Mouse (Mus musculus) T-helper 17 cell (primary cell): ENCODE data around the gene Fosb.

ENCODE experiments used
- in situ Hi-C, 2 experiments: fragments of 300-600 bp; cut with MboI, MseI; formaldehyde crosslinking; loops; 1 replicate in 1 of 2; 2 replicates in 1 of 2; pipeline ENCODE4 v1.15.1; 2025; ENCODE audit warnings: high pct_unique_total_duplicates in 2 of 2

The Fosb gene

DNA sequence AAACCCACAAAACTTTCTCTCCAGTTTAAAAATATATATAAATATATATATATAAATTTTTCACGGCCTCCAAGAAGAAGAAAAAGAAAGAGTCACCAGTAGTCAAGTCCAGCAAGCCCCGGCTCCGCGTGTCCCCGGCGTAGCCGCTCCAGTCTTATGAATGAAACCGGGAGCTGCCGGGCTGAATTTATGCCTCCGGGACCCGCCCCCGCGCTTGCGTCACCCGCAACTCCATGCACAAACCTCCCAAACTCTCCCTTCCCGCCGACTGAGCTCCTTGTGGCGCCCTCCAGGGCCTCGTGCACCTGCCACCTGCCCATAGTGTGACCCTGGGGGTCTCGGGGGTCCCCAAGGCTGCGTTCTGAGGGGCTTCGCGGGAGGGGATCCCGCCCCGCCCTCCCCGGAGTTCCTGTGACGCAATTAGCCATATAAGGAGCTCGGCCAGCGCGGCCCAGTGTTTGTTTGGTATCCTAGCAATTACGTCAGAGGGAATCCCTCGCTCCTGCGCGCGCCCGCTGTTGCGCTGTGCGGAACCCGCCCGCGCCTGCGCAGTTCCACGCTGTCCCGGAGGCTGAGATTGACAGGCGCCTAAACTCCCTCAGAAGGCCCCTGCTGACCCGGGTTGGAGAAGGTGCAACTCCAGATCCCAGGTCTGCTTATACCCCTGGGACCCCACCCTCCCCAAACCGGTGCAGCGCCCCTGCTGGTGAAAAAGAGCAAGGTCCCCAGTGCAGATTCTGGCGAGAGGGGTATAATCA, at the start of gene Fosb:
TSS of gene Fosb (minus strand) at position 168 of the 758 bp plus-strand sequence.
- in situ Hi-C loops, result loop anchor here (5.0 to 10.0 kb wide), 2 partner anchors 32 to 55 kb away; partner anchors contain the start of gene Ercc1 (in 2 of the 2)

DNA sequence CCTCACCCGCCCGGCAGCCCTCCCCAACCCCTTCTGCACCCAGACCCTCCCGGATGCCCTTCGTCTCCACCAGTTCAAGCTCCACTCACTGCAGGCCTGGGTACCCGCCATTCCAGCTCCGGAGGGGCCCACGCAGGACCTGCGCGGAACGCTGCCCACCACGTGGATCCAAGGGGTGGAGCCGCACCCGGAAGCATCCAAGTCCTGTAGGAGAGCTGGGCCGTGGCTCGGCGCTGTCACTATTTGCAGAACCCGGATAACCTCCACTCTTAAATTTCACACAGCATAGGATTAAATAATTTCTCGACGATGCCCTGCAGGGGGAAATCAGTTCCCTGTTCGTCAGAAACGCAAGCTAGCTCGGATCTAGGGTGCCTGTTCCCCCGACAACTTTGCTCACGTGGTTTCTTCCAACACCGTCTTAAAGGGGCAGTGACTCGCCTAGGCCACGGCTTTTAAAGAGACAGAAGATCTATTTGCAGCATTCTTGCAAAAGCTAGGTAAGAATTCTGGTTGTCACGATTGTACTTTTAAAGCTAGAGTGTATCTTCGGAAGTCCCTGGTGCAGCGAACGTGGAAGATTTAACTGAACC, 49.5 kb upstream of the Fosb start, which contains the start of the genes Cd3eap and Ppp1r13l:
TSS of gene Cd3eap (minus strand) at position 185 of the 593 bp plus-strand sequence.
TSS of gene Ppp1r13l (plus strand) at position 451 of the 593 bp plus-strand sequence.
- in situ Hi-C loops, result no loop called here

DNA sequence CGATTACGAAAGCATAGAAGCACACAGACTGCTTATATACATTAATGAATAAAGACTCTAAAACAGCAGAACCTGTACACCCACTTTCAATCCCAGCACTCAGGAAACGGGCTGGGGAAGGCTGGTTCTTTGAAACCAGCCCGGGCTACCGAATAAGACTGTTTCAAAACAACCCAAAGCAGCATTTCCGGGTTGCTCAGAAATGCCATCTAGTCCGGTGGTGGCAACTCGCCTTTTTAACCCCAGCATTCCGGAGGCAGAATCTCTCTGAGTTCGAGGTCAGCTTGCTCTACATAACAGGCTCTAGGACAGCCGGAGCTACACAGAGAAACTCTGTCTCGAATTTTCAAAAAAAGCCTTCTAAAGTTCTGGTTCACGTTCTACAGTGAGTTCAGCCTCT, 48.8 kb upstream of the Fosb start:
- in situ Hi-C loops, result no loop called here

DNA sequence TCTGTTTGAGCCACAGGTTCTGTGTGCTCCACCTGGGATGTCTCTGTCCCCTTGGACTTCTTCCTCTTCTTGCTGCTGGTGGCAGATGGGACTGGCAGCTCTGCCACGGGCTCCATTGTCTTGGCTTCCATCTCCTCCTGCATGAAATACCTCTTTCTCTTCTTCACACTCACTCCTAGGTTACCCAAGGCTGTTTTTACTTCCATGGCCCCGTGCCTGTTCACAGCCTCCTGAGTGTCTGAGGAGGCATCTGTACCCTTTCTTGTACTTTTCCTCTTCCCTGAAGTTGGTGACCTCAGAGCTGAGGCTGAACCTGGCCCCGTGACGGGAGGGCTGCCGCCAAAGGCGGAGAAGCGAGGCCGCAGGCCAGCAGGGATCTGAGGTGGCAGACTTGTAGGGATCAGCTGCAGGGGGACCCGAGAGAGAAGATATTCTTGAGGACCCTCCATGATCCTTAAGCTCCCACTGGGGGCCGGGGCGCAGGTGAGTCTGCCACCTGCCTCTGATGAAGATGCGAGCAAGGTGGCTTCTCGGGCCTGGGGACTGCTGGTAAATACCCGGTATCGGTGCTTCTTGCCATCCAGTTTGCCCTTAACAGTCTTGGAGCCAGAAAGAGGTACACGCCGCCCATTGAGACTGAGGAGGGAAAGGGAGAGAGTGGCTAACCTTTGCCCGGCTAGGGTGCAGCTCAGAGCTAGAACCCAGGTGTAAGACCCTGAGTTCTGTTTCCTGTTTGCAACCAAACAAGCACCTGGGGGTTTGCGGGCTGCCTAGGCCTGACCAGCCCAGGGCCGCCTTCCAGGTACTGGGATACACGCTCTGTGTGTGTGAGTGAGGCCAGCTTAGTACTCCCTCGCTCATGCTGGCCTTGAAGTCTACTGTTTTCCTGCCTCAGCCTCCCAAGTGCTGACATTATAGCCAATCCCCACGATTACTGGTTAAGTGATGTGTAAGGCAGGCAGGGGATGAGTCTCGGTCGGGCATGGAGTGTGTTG, 47.8 kb upstream of the Fosb start:
- in situ Hi-C loops, result no loop called here

DNA sequence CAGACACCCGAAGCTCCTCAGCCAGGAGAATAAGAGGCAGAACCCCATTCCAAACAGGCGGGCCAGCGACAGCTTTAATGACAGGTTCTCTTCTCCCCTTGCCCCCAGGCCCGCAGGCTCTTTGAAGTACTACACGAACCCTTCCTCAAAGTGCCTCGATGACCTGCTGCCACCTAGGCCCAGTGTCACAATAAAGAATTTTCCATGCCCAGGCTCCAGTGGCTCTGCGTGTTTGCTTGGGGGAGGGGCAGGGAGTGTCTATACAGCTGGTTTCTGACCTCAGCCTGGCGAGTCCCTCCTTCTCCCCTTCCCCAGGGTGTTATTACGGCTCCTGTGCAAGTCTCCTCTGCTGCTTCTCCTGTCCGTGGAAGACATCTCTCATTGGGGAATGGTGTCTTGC, 46.5 kb upstream of the Fosb start:
- in situ Hi-C loops, result no loop called here

DNA sequence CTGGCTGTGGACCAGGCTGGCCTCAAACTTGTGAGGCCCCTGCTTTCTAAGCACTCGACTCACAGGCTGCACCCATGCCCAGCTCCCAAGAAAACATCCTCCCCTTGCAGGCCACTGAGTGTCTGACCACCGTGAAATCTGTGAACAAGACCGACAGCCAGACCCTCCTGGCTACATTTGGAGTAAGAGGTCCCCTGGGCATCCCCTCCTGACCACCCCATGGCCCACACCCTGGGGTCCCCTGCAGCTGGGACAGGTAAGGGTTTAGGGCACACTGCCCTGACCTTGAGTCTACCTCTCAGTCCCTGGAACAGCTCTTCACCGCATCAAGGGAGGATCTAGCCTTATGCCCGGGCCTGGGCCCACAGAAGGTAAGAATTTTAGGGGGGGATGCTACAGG, 45.1 kb upstream of the Fosb start:
- in situ Hi-C loops, result no loop called here

DNA sequence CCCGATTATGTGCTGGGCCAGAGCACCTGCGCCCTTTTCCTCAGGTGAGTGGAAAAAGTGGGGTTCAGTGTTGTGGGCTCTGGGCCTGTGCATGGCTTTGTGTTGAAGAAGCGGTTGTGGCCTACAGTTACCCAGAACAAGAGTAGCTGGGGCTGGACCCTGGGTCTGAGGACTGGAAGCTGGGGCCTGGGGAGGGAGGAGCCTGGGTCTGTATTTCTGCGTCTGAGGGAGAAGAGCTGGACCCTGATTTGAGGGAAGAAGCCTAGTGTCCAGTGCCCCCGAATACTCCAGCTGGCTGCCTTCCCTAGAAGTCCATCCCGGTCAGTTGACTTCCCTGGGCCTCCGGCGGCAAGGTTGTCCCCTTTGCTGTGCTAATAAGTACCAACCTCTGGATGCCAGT, 40.4 kb upstream of the Fosb start:
- in situ Hi-C loops, result no loop called here

DNA sequence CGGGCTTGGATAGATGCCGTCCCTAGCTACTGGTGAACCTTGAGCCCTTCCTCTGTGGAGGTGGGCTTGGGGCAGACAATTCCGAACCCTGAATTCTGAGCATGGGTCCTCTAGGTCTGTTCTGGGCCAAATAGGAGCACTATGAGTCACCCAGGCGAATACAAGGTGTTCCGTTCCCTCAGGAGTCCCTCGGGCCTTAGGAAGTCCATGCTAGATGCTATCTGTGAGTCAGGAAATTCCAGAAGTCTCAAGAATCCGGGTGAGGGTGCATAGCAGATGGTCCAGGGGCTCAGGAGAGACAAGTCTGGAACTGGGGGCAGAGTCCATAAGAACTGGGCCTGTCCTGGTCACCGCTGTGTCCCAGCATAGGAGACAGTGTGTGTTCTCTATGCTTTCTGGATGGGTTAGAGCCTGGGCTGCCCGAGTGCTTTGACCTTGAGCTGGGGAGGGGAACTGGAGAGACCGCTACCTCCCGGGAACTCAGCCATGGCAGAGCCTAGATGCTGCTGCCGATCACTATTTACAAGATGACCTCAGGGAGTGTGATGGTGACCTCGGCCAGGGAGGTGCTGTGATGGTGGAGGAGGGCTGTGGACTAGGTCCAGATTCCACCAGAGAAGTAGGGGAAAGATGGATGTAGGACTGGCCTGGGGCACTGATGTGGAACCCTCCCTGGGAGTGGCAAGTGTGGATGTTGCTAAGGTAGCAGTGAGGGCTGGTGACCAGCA, 39.5 kb upstream of the Fosb start:
- in situ Hi-C loops, result no loop called here

DNA sequence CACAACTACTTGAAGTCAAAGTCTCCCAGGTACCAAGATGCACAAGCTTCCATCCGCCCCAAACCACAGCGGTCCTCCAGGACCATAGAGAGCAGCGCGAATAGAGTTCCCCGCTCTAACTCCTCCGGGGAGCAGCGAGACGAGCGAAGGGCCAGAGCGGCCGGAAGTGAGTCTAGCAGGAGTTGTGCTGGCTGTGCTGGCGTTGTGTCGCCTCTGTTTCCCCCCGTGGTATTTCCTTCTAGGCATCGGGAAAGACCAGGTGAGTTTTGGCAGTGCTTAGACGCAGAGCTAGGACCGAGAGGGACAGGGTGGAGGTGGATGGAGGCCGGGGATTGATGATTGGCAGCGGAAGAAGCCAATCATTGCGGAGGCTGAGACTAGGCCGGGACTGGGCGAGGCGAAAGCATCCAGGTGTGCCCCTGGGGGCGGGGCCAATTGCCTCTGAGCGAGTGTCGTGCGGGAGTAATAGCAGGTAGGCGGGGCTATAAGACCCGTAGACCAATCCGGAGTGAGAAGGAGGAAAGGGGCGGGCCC, 35.2 kb upstream of the Fosb start:
- in situ Hi-C loops, result loop anchor here (5.0 kb wide), 1 partner anchor 38 kb away; no protein-coding TSS in a partner anchor

DNA sequence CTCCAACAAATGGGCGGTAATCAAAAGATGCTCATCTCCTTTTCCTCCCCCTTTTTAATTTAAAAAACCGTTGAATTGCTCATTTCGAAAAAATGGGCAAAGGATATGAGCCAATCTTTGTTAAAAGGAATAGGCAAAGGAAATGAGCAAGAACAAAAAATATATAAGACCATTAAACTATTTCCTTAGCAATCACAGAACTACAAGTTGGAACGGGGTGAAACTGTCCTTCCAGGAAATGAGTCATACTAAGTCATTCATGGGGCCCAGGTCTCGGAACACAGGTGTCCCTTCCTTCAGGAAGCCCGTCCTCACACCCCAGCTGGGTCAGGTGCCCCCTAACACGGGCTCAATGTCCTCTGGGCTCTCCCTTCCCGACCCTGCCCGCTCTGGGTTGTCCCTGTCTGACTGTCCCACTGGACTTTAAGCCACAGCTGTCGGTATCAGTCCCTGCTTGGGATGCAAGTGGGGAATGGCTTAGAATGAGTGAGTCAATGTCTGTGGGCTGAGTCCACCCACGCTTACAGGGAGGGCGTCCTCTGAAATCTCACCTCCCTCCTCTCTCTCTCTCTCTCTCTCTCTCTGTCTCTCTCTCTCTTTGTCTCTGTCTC, 34.5 kb upstream of the Fosb start, which contains the start of gene Ercc1:
TSS of gene Ercc1 (plus strand) at position 542 of the 611 bp plus-strand sequence.
- in situ Hi-C loops, result loop anchor here (5.0 kb wide), 1 partner anchor 37 kb away; no protein-coding TSS in a partner anchor

DNA sequence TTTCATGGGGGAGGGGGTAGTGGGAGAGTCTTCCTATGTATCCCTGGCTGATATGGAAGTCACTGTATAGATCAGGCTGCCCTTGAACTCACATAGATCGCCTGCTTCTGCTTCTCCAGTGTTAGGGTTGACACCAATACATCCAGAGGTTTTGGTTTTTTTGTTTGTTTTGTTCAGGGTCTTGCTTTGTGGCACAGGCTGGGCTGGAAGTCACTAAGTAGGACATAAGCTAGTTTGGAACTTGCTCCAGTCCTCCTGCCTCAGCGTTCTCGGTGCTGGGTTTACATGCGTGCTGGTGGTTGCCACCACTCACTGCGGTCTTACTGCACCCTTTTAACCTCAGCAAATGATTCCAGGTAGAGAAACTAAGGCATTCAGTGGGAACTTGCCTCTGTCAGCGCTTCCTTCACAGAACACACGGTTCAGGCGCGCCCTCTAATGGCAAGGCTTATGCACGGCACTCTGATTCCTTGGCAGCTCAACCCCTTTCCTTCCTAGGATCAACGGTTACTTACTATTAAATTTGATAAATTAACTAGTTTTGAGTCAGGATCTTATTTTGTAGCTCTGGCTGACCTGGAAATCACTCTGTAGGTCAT, 33.5 kb upstream of the Fosb start:
- in situ Hi-C loops, result loop anchor here (5.0 kb wide), 1 partner anchor 36 kb away; no protein-coding TSS in a partner anchor

DNA sequence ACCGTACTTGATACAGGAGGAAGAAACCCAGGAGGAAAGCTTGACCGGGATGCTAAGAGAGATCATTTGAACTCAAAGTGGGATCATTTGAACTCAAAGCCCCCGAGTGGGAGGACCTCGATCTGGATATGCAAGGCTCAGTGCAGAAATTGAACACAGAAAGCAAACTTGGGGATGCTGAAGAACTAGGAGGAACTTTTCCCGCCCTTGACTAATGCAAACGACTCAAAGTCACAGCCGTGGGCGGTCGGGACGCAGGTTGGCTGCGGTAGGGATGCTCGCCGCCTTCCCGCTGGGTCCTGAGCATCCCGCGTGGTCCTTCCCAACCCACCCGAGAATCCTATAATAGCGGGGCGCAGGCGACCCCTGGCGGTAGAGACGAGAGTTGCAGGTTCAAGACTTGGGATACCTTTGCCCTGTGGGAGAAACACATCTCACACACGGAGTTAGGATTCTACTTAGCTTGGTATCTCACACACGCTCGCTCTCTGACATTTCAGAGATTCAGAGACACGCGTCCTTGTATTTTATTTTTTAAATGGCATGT, 32.7 kb upstream of the Fosb start:
- in situ Hi-C loops, result loop anchor here (5.0 kb wide), 1 partner anchor 35 kb away; no protein-coding TSS in a partner anchor

DNA sequence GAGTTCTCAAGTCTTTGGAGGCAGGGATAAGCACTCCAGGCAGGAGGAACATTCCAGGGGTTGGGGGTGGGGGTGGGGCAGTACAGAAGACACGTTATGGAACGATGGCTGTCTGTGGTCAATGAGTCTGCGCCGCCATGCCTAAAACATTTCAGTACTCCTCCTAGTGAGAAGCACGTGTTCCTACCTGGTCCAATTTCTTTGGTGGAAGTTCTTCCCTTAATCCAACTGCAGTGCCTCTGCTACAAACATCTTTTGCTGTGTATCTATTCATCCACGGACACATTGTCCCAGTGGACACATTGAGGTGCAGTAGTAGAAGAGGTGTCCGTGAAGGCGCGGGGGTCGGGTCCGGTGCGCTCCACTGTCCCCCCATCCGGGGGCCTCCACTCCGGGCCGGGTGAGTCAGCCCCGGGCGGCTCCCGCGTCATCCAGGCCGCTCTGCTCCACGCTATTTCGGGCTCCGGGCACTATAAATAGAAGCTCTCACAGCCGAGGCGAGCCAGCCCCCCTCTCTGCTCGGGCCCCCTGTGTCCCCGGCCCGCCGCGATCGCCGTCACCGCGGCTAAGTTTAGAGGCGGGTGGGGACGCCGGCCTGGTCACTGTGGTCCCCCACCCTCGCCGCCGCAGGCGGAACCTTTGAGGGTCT, 32.0 kb upstream of the Fosb start:
- in situ Hi-C loops, result loop anchor here (5.0 kb wide), 1 partner anchor 35 kb away; no protein-coding TSS in a partner anchor

DNA sequence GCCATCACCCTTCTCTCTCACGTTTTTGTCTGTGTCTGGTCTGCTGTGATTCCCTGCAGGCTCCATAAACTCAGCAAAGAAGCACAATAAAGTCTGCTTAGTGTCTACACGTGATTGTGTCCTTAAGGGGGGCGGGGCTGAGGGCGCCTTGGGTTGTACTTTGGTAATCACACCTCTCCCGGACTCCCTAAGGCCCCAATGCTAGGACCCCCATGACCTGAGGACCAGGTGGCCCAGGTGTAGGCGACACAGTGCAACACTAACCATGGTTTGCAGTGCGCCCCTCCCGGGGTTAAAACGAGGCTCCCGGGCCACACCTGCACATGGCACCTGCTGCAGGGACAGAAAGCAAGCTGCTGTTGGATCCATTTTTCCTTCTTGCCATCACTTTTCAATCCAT, 31.4 kb upstream of the Fosb start:
- in situ Hi-C loops, result loop anchor here (5.0 kb wide), 1 partner anchor 34 kb away; no protein-coding TSS in a partner anchor

DNA sequence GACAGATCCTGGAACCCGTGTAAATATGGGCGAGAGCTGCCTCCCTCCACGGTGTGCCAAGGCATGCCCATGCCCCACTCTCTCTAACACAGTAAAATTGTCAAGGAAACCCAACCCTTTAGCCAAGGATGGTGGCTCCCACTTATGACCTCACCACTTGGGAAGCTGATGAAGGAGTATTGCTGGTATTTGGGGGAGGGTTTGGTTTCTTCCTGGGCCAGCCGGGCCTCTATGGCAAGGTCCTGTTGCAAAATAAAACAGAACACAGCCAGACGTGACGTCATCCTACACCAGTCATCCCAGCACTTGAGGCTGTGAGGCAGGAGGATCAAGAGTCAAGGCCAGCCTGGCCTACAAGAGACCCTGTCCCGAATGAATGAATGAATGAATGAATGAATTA, 28.7 kb upstream of the Fosb start:
- in situ Hi-C loops, result no loop called here

DNA sequence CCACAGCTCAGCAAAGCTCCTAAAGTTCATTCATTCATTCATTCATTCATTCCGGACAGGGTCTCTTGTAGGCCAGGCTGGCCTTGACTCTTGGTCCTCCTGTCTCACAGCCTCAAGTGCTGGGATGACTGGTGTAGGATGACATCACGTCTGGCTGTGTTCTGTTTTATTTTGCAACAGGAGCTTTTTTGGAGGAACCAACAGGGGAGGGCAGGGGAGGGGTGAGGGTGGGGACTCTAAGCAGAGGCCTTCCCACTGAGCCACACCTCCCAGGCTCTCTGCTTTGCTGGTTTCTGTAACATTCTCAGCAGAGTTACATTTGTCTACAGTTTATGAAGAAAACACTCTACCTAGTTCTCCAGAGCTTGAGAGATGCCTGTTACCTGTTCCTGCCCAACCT, 28.2 kb upstream of the Fosb start:
- in situ Hi-C loops, result no loop called here

DNA sequence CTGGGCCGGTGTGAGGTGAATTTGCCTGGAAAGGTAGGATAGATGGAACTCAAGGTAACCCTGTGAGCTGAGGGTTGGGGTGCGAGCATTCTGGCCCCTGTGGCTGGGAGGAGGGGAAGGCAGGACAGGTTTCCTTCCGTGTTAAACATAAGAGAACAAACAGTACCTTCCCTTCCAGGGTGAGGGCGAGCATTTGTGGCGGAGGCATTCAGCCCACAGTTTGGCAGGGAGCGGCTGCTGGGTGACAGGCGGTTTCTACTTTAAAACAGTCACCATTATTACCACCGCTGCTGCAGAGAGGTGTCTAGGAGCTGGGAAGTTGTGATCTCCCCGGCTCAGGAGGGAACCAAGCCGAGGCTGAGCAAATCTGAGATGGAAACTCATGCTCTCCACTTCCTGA, 27.3 kb upstream of the Fosb start:
- in situ Hi-C loops, result no loop called here

DNA sequence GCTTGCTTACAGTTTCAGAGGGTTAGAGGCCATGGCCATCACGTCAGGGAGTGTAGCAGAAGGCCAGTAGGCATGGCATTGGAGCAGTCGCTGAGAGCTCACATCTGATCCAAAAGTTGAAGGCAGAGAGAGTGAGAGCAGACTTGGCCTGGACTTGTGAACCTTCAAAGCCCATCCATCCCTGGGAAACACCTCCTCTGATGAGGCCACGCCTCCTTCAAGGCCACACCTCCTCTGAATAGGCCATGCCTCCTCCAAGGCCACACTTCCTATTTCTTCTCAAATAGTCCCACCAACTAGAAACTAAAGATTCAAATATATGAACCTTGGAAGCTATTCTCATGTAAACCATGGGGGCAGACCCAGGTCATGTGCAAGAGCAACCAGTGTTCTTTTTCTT, 25.7 kb upstream of the Fosb start:
- in situ Hi-C loops, result no loop called here
